Comparison of ENCODE assay signal across 9 mouse cellular contexts in genomic region chr7:73421278-73422015, GRCm38 (mm10). TPM values are rescaled to one million over a fixed set of nuclear protein-coding genes. Genes with fewer than 3 reads are reported as not detected.
DNase-seq lines count a peak whose midpoint lies in the region; ATAC-seq lines count a peak whose summit lies in the region.
"Had no signal": no experiment of that assay in that cellular context is flagged by ENCODE, and none has a peak within 500 bp of the region (broad histone marks: within the 10 kb centered on the region; RNA-seq: fewer than 3 reads in every experiment).

No protein-coding gene starts in this region.

- H3K36me3 ChIP-seq in hindbrain, embryonic 10.5 days = peaks cover 55% of the 10 kb centered on the region
- peaks cover 20% of the 10 kb centered on the region for H3K36me3 ChIP-seq in hindbrain, embryonic 11.5 days (ENCODE audit: control insufficient read depth, insufficient read depth, low read length)
- peaks cover 7% of the 10 kb centered on the region for H3K36me3 ChIP-seq in forebrain, embryonic 16.5 days (ENCODE audit: control insufficient read depth, insufficient read depth)
- peaks cover 36% of the 10 kb centered on the region for H3K36me3 ChIP-seq in midbrain, embryonic 14.5 days (ENCODE audit: control insufficient read depth, insufficient read depth, low read length)

- peaks cover 77% of the 10 kb centered on the region for H3K4me1 ChIP-seq in hindbrain, embryonic 10.5 days (replicated peaks)
- H3K4me1 ChIP-seq in hindbrain, embryonic 11.5 days (replicated peaks; ENCODE audit: control insufficient read depth, insufficient read depth, low read length) = peaks cover 6% of the 10 kb centered on the region; the same call in 1 of the 2 replicates
- H3K4me1 ChIP-seq in forebrain, embryonic 16.5 days (replicated peaks; ENCODE audit: control insufficient read depth, insufficient read depth, low read length) = peaks cover 27% of the 10 kb centered on the region
- peaks cover 8% of the 10 kb centered on the region; the same call in 1 of the 2 replicates for H3K4me1 ChIP-seq in midbrain, embryonic 14.5 days (ENCODE audit: control insufficient read depth, insufficient read depth, low read length)

- no peaks in the 10 kb centered on the region for H3K9me3 ChIP-seq in hindbrain, embryonic 10.5 days
- no peaks in the 10 kb centered on the region for H3K9me3 ChIP-seq in hindbrain, embryonic 11.5 days (ENCODE audit: control insufficient read depth, low read length)
- no peaks in the 10 kb centered on the region for H3K9me3 ChIP-seq in forebrain, embryonic 16.5 days (ENCODE audit: control insufficient read depth, low read length)
- no peaks in the 10 kb centered on the region for H3K9me3 ChIP-seq in midbrain, embryonic 14.5 days (ENCODE audit: control insufficient read depth, low read length)

- H3K9ac ChIP-seq in hindbrain, embryonic 11.5 days (ENCODE audit: low read depth, low read length) = no peak overlapping the region
- H3K9ac ChIP-seq in forebrain, embryonic 16.5 days (replicated peaks; ENCODE audit: low read depth, low read length) = no peak overlapping the region
- H3K9ac ChIP-seq in midbrain, embryonic 14.5 days (replicated peaks; ENCODE audit: low read length) = no peak overlapping the region

- peak overlapping the region; percentile 41; the same call in 1 of the 2 replicates for H3K27ac ChIP-seq in hindbrain, embryonic 10.5 days
- no peak overlapping the region for H3K27ac ChIP-seq in hindbrain, embryonic 11.5 days (ENCODE audit: low read depth, low read length)
- 0 out of 2 replicates have a peak overlapping the region, but pooled peaks have one; percentile 41 for H3K27ac ChIP-seq in forebrain, embryonic 16.5 days (ENCODE audit: low read length)
- H3K27ac ChIP-seq in midbrain, embryonic 14.5 days (replicated peaks; ENCODE audit: low read depth, low read length) = peak overlapping the region; percentile 45

- no peaks in the 10 kb centered on the region for H3K27me3 ChIP-seq in hindbrain, embryonic 10.5 days (ENCODE audit: insufficient read depth, poor library complexity, severe bottlenecking)
- H3K27me3 ChIP-seq in hindbrain, embryonic 11.5 days (ENCODE audit: control insufficient read depth, insufficient read depth, low read length) = no peaks in the 10 kb centered on the region
- no peaks in the 10 kb centered on the region for H3K27me3 ChIP-seq in forebrain, embryonic 16.5 days (replicated peaks; ENCODE audit: control insufficient read depth, insufficient read depth, low read length)
- no peaks in the 10 kb centered on the region for H3K27me3 ChIP-seq in midbrain, embryonic 14.5 days (ENCODE audit: control insufficient read depth, insufficient read depth, low read length)

- DNase-seq in hindbrain, embryonic 10.5 days (ENCODE audit: low spot score) = no peak
- DNase-seq in hindbrain, embryonic 11.5 days (ENCODE audit: low spot score) = no peak
- peak; percentile 50 for DNase-seq in brain, adult 2 months (ENCODE audit: low read depth, low spot score)
- peak; percentile 67 for DNase-seq in midbrain, embryonic 14.5 days
- no peak for DNase-seq in adrenal gland, postnatal 36 days
- no peak for DNase-seq in embryo, embryonic 9.5 days (ENCODE audit: extremely low spot score)
- DNase-seq in layer of hippocampus, postnatal 25 days (ENCODE audit: extremely low spot score in 1 of 2, low spot score in 1 of 2) = no peak
- DNase-seq: right cerebral cortex, postnatal 25 days had no signal

- no peak for ATAC-seq in hindbrain, embryonic 11.5 days (ENCODE audit: low FRiP score)
- peak; percentile 47 for ATAC-seq in forebrain, embryonic 16.5 days
- ATAC-seq in midbrain, embryonic 14.5 days (ENCODE audit: low FRiP score, low TSS enrichment) = no peak

- H3K4me3 ChIP-seq in hindbrain, embryonic 10.5 days = no peak overlapping the region
- H3K4me3 ChIP-seq in hindbrain, embryonic 11.5 days (ENCODE audit: low read depth, low read length) = no peak overlapping the region
- no peak overlapping the region for H3K4me3 ChIP-seq in forebrain, embryonic 16.5 days (replicated peaks; ENCODE audit: low read length)
- no peak overlapping the region for H3K4me3 ChIP-seq in midbrain, embryonic 14.5 days (replicated peaks; ENCODE audit: low read depth, low read length)

- H3K4me2 ChIP-seq in hindbrain, embryonic 11.5 days (replicated peaks; ENCODE audit: low read depth, low read length) = no peak overlapping the region
- H3K4me2 ChIP-seq in forebrain, embryonic 16.5 days (ENCODE audit: low read length) = no peak overlapping the region
- H3K4me2 ChIP-seq in midbrain, embryonic 14.5 days (ENCODE audit: low read length) = no peak overlapping the region

- 78% methylated on average over 9 of the region's 9 CpGs for WGBS in hindbrain, embryonic 10.5 days
- 74% methylated on average over 9 of the region's 9 CpGs for WGBS in hindbrain, embryonic 11.5 days
- 33% methylated on average over 9 of the region's 9 CpGs for WGBS in forebrain, embryonic 16.5 days
- 49% methylated on average over 9 of the region's 9 CpGs for WGBS in midbrain, embryonic 14.5 days

RNA-seq across cellular contexts. Expression of gene Rgma, which starts 46.1 kb away (rescaled TPM):
- 38.4 and 51.1 TPM in 2 replicates for polyA plus RNA-seq in hindbrain, embryonic 10.5 days (2016; fragmentation: Nextera tagmentation; extraction: Ambion mirVana)
- polyA plus RNA-seq in hindbrain, embryonic 11.5 days (2014; fragmentation: Nextera tagmentation; extraction: Ambion mirVana) = 36.5 and 52.5 TPM in 2 replicates
- 22.2 and 23.1 TPM in 2 replicates for polyA plus RNA-seq in forebrain, embryonic 16.5 days (2015; fragmentation: Nextera tagmentation; extraction: Ambion mirVana)
- polyA plus RNA-seq in midbrain, embryonic 14.5 days (2014; fragmentation: Nextera tagmentation; extraction: Ambion mirVana) = 46.4 and 59.4 TPM in 2 replicates
- total RNA-seq in adrenal gland, postnatal 36 days (2021) = 10 to 100 TPM; 10.9 to 13.7 TPM
- 10 to 100 TPM; 50.7 to 62.6 TPM for total RNA-seq in layer of hippocampus, postnatal 25 days (2021)

Comparison
In these comparisons a context has a peak if more than half of its experiments do, and no peak if none do; other contexts are left out.
1. DNase-seq: peak in brain, adult 2 months (single experiment) and midbrain, embryonic 14.5 days (single experiment); none in hindbrain, embryonic 10.5 days (single experiment), hindbrain, embryonic 11.5 days (single experiment), adrenal gland, postnatal 36 days (0 of 2), embryo, embryonic 9.5 days (single experiment) and layer of hippocampus, postnatal 25 days (0 of 2).